Mouse (Mus musculus) kidney, embryonic 15.5 days (tissue): Measurements from ENCODE around the gene Ctdnep1. TPM values are rescaled to one million over a fixed set of nuclear protein-coding genes. Genes with fewer than 3 reads are reported as not detected.

Experiments used
- microRNA counts: library from miRNA; unstranded; fragments of <30 nt; microRNA quantifications from one replicate; lab custom pipeline; 2016
- microRNA-seq: library from miRNA; unstranded; fragments of <30 nt; microRNA quantifications from one replicate; pipeline ENCODE4, GENCODE M21; 2016
- polyA plus RNA-seq: library from polyadenylated mRNA; unstranded; fragments of >200 nt; fragmentation: Nextera tagmentation; extraction: Ambion mirVana; gene quantifications from 2 replicates; pipeline ENCODE4 v1.2.1, GENCODE M21; 2015

Gene Ctdnep1
- polyA plus RNA-seq, 1 experiment from 2014 or later = 31.7 TPM

MicroRNAs within 50 kb of the gene (microRNA counts, 519-probe panel; counts per million panel counts)
- 31.7 counts per million for microRNA mmu-miR-324-3p (lab: Ali Mortazavi, UCI)
- microRNA mmu-miR-324-5p (lab: Ali Mortazavi, UCI) = 2,537 counts per million, percentile 46 among the panel's probes with 10 or more counts

Small RNAs within 50 kb of the gene (microRNA-seq; reads per million reads assigned to microRNA genes)
- gene Gm44349 = not detected
- 2,144 reads per million, percentile 85 among the genes with 10 or more reads in this experiment for gene Mir324

Other genes with a start within 250 kb of the Ctdnep1 start
- 29.9 and 31.1 TPM in 2 replicates for gene Polr2a, start 222.5 kb upstream of the Ctdnep1 start, polyA plus RNA-seq
- gene Slc35g3, start 219.2 kb upstream of the Ctdnep1 start, polyA plus RNA-seq = 0.27 and 0.36 TPM in 2 replicates
- gene Zbtb4, start 215.2 kb upstream of the Ctdnep1 start, polyA plus RNA-seq = 1.9 and 2.8 TPM in 2 replicates
- 11.4 and 12.3 TPM in 2 replicates for gene Chrnb1, start 185.2 kb upstream of the Ctdnep1 start, polyA plus RNA-seq
- 2.0 and 2.5 TPM in 2 replicates for gene Fgf11, start 179.3 kb upstream of the Ctdnep1 start, polyA plus RNA-seq
- 8.3 TPM in 2 replicates for gene Tmem102, start 175.5 kb upstream of the Ctdnep1 start, polyA plus RNA-seq
- not detected in 2 replicates for gene Gm39566, start 165.9 kb upstream of the Ctdnep1 start, polyA plus RNA-seq
- not detected in 2 replicates for gene Spem2, start 162.7 kb upstream of the Ctdnep1 start, polyA plus RNA-seq
- gene Spem1, start 159.0 kb upstream of the Ctdnep1 start, polyA plus RNA-seq = 0.14 and 0.32 TPM in 2 replicates
- 5.6 and 7.6 TPM in 2 replicates for gene Nlgn2, start 143.4 kb upstream of the Ctdnep1 start, polyA plus RNA-seq
- gene Tmem256, start 142.6 kb upstream of the Ctdnep1 start, polyA plus RNA-seq = 409 and 443 TPM in 2 replicates
- 96.5 and 105 TPM in 2 replicates for gene Plscr3, start 134.8 kb upstream of the Ctdnep1 start, polyA plus RNA-seq
- 5.8 and 7.3 TPM in 2 replicates for gene Tnk1, start 122.4 kb upstream of the Ctdnep1 start, polyA plus RNA-seq
- gene Tmem95, start 103.1 kb upstream of the Ctdnep1 start, polyA plus RNA-seq = 0.32 TPM in 1 of 2 replicates, not detected in the other
- 9.4 and 10.1 TPM in 2 replicates for gene Kctd11, start 99.8 kb upstream of the Ctdnep1 start, polyA plus RNA-seq
- 0.58 and 0.62 TPM in 2 replicates for gene Acap1, start 85.6 kb upstream of the Ctdnep1 start, polyA plus RNA-seq
- gene 2810408A11Rik, start 80.2 kb upstream of the Ctdnep1 start, polyA plus RNA-seq = 12.6 and 13.0 TPM in 2 replicates
- gene Neurl4, start 80.1 kb upstream of the Ctdnep1 start, polyA plus RNA-seq = 9.3 and 10.8 TPM in 2 replicates
- 77.8 and 86.2 TPM in 2 replicates for gene Gps2, start 67.3 kb upstream of the Ctdnep1 start, polyA plus RNA-seq
- gene Eif5a, start 59.2 kb upstream of the Ctdnep1 start, polyA plus RNA-seq = 1,729 and 1,795 TPM in 2 replicates
- gene Ybx2, start 45.4 kb upstream of the Ctdnep1 start, polyA plus RNA-seq = 6.3 and 7.5 TPM in 2 replicates
- gene Slc2a4, start 33.0 kb upstream of the Ctdnep1 start, polyA plus RNA-seq = 17.3 and 22.1 TPM in 2 replicates
- 173 and 178 TPM in 2 replicates for gene Cldn7, start 16.4 kb upstream of the Ctdnep1 start, polyA plus RNA-seq
- gene Elp5, start 1.4 kb downstream of the Ctdnep1 start, polyA plus RNA-seq = 116 and 120 TPM in 2 replicates
- 447 and 450 TPM in 2 replicates for gene Gabarap, start 10.0 kb downstream of the Ctdnep1 start, polyA plus RNA-seq
- gene Phf23, start 14.6 kb downstream of the Ctdnep1 start, polyA plus RNA-seq = 75.8 and 78.8 TPM in 2 replicates
- gene Dvl2, start 19.4 kb downstream of the Ctdnep1 start, polyA plus RNA-seq = 38.2 and 43.2 TPM in 2 replicates
- 78.1 and 83.0 TPM in 2 replicates for gene Acadvl, start 34.3 kb downstream of the Ctdnep1 start, polyA plus RNA-seq
- 12.9 and 15.2 TPM in 2 replicates for gene Dlg4, start 35.8 kb downstream of the Ctdnep1 start, polyA plus RNA-seq
- 1.3 and 2.3 TPM in 2 replicates for gene Asgr1, start 72.9 kb downstream of the Ctdnep1 start, polyA plus RNA-seq
- 0.18 and 0.28 TPM in 2 replicates for gene Asgr2, start 111.5 kb downstream of the Ctdnep1 start, polyA plus RNA-seq
- 0.27 and 0.31 TPM in 2 replicates for gene Mgl2, start 149.2 kb downstream of the Ctdnep1 start, polyA plus RNA-seq
- gene Clec10a, start 175.0 kb downstream of the Ctdnep1 start, polyA plus RNA-seq = 1.8 TPM in 1 of 2 replicates, not detected in the other
- 4.3 and 5.8 TPM in 2 replicates for gene Slc16a11, start 231.6 kb downstream of the Ctdnep1 start, polyA plus RNA-seq
- gene Slc16a13, start 239.9 kb downstream of the Ctdnep1 start, polyA plus RNA-seq = 13.3 TPM in 2 replicates
- gene Bcl6b, start 248.6 kb downstream of the Ctdnep1 start, polyA plus RNA-seq = 26.9 and 28.4 TPM in 2 replicates